Mouse (Mus musculus): Measurements from ENCODE around the gene Mecom. TPM values are rescaled to one million over a fixed set of nuclear protein-coding genes. Genes with fewer than 3 reads are reported as not detected.

The Mecom gene
- total and polyA plus RNA-seq, 3 experiments = 0.52 to 10.7 (median 4.4) TPM

DNA sequence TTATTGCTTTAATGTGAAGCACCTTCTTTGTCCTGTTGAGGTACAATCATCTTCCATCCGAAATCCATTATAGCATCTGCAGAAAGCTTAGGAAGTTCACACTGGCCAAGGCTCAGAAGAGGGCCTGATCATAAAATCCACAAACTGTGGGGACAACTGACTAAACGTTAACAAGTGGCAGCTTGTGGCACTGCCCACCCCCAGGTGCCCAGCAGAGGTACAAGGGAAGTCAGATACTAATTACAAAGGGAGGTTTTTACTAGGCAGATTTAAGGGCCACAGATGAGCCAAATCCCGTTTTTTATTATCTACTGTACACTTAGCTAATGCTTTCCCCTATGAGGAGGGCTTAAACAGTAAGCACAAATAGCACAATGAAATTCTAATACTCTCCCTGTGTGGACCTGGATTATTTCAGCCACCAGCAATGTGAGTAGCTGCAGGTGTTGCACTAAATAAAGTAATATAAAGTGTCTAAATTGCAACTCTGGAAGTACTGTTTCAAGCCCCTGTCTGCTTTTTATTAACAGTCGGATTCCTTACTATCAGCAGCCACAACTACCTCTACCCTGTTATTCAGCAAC lies 443.2 kb downstream of the Mecom start:
- DNase-seq = no peak

- no peak for DNase-seq
Measured at GRCm38 (mm10) chr3:30101146-30101545, 446.7 kb downstream of the Mecom start.

DNA sequence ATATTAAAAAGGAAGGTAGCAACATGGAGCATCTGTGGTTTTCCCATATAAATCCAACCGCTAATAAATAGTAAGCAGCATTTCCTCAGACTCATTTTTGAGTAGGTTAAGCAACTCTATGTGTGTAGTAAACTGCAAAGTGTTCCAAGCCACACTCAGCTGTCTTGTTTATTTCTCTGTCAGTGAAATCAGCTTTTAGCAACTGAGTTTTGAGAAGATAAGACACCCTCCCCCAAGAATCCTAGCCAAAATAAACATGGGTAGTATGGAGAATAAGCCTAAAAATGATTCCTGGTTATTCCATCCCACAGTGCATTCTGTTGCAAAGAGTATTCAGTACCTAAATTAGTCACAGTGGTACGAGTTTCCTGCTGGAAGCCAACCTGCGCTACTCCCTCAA lies 450.1 kb downstream of the Mecom start:
- no peak for DNase-seq

- DNase-seq = no peak
Measured at GRCm38 (mm10) chr3:30097129-30097528, 450.7 kb downstream of the Mecom start.

DNA sequence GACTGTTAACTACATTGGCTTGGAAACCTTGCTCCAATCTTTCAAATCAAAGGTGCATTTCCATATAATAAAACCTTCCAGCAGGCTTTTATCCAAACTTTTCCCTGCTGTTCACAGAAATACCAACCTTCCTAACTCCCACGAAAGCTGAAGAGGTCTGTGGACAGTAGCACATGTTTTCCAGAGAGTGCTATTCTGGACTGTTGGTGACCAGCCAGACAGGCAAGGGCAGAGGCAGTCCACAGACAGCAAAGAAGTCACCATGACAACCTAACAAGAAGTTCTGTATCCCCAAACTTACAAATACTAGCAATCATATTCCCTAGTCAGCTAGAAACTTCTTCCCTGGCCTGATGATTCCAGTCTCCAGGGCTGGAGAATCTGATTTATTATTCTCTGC lies 454.8 kb downstream of the Mecom start:
- no peak for DNase-seq

GRCm38 (mm10) chr3:30092481-30092880 lies 455.3 kb downstream of the Mecom start:
- DNase-seq = peak; percentile 35

DNA sequence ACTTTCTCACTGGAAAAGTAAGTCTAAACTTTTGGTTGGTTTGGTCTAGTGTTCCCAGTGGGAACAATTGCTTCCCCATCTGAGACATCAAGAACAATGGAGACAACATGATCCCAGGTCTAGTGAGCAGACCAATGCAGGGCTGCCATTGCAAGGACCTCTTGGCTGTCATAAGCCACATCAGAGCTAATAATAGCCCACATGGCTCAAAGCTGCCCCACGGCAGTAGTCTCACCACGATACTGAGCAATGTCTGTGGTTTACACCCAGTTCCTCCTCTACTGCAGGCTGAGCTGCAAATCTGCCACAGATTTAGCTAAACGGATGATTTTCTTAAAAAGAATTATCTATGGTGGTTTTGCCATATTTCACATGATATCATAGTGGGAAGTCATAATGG lies 455.9 kb downstream of the Mecom start:
- DNase-seq = no peak

- DNase-seq = no peak
Measured at GRCm38 (mm10) chr3:30091401-30091800, 456.4 kb downstream of the Mecom start.

- no peak for DNase-seq
Measured at GRCm38 (mm10) chr3:30086139-30086538, 461.7 kb downstream of the Mecom start.

GRCm38 (mm10) chr3:30083842-30084241 lies 464.0 kb downstream of the Mecom start:
- DNase-seq = no peak

DNA sequence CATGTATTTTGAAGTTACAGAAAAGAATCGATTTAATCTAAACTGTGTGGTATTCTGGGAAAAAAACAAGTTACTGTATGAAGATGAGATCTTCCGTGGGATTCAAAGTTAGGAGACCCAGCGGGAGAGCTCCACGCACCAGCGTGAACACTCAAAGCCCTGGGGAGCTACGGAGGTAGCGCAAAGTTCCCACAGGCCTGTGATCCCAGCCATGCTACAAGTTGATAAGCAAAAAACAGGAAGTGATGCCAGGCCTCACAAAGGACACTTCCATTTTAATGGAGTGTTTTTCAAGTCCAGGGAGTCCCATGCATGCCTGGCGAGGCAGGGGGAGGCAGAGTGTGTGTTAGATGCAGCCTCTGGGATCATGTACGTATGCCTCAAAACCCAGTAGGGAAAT lies 464.5 kb downstream of the Mecom start:
- no peak for DNase-seq

DNA sequence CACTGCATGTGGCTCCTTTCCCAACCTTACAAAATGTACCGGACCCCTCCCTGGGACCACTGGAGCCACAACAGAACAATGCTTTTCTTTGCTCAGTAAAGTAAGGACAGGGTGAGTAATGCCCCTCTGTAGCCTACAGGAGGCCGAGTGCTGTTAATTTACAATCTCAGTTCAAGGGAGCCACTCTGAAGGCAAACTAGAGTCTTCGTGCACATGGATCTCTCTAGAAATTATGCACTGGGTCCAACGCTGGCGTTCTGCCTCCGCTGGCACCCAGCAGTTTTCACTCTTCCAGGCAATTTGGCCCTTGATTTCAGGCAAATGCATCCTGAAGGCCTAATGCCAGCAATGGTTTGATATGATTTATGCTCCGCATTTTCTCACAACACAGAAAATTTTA lies 467.0 kb downstream of the Mecom start:
- DNase-seq = peak; percentile 15

GRCm38 (mm10) chr3:30076522-30076921 lies 471.3 kb downstream of the Mecom start:
- peak; percentile 11 for DNase-seq

GRCm38 (mm10) chr3:30071271-30071670 lies 476.5 kb downstream of the Mecom start:
- DNase-seq = no peak

DNA sequence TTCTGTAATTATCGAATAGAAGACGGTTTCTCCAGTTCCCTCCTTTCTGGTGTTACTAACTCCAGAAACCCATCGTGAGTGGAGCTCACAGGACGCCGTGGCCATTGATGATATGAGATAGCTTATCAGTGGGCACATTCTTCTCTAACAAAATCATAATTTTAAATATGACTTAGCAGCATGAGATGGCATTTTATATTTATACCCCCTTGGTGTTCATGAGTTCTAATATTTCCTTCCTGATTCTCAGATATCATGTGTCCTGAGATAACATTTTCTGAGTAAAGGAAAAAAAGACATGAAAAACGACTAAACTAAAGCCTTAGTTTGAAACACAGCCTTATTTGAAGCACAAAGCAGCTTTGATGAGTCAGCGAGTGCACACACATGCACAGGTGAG lies 481.3 kb downstream of the Mecom start:
- no peak for DNase-seq

DNA sequence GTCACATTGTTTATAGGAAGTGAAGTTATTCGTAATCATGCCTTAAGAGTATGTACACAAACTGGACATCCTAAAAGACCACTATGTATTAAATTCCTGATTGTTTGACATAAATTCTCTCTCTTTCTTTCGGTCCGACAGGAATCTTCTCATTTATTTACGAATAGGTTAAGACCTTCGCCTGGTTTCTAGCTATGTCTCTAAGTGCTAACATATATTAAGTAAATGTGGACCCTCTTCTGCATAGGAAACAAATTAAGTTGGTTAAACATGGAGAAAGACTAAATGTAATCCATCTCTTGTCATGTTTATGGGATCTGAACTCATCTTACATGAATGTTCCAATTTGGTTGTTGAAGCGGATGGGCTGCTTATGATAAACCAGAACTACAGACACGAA lies 487.8 kb downstream of the Mecom start:
- no peak for DNase-seq

DNA sequence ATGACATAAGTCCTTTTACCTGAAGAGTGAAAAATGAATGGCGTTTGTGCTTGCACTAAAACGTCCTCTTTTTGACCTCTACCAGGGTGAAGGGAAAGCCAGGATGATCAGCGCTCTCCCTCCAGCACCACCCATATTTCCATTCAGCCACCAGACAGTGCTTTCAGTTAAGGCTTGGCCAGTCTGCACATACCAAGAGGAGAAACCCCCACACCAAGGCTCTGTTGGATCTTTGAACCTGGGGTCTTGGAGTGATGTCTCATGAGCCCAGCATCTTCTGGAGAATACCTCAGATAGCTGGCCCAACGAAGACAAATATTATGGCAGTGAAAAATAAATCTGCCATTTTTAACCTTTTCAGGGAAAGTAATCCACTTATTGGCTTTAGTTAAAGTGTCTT lies 488.2 kb downstream of the Mecom start:
- DNase-seq = no peak

GRCm38 (mm10) chr3:30051287-30051686 lies 496.5 kb downstream of the Mecom start:
- no peak for DNase-seq

DNA sequence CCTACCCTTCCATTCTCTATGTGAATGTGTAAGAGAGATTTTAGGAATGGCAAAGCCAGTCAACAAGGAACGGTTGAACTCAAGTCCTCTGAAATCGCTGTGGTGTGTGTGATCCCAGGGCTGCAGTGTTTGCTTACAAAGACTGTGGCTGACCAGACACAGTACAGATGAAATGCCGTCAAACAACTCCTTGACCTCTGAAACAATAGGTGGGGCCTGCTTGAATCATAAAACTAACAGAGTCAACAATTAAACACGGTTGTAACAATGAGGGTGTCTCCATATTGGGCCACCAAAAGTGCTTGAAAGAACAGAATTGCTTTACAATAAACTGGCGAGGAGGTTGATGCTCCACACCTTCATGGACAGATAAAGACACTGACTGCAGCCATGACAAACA lies 497.0 kb downstream of the Mecom start:
- no peak for DNase-seq

GRCm38 (mm10) chr3:30048792-30049191 lies 499.0 kb downstream of the Mecom start:
- DNase-seq = no peak

DNA sequence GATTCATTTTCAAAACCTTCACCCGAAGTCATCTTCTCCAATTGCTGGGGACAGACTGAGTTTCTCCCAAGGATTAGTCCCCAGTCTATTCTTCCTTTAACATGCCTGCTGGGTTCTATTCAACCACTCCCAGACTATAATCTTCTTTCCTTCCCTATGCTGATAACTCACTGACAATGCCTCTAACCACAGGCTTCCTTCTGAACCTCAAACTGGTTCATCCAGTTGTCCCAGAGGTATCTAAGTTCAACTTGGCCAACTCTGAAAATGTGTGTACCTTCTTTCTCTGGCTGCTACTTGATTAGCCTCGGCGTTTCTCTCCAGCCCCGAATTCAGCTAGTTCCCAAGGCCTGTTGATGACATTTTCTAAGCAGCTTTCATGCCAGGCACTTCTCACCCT lies 499.7 kb downstream of the Mecom start:
- DNase-seq = no peak

DNA sequence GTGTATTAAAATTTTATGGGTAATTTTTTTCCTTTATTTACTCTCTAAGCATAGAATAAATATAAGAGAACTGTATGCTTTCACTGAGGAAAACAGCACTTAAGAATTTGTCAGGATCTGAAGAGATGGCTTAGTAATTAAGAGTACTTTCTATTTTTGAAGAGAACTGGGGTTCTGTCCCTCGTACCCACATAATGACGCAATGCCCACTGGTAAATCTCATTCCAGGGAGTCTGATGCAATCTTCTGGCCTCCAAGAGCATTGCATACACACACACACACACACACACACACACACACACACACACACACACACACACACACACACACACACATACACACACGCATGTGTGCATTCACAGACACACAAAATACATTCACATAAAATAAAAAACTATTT lies 504.3 kb downstream of the Mecom start:
- DNase-seq = no peak

- no peak for DNase-seq
Measured at GRCm38 (mm10) chr3:30038545-30038944, 509.3 kb downstream of the Mecom start.

GRCm38 (mm10) chr3:30019961-30020360 lies 527.8 kb downstream of the Mecom start:
- DNase-seq = no peak

GRCm38 (mm10) chr3:30019411-30019810 lies 528.4 kb downstream of the Mecom start:
- DNase-seq = no peak

Measured in adrenal gland, adult 2 months (tissue).